Mouse (Mus musculus) forelimb bud, embryonic 11.5 days (tissue): Measurements from ENCODE around the gene Vmn1r81.

Source experiments
- DNase-seq: peaks from one replicate; pipeline ENCODE4 v3.0.0-alpha.2; 2012; ENCODE audit warnings: low read depth, low spot score

Gene Vmn1r81

GRCm38 (mm10) chr7:12268169-12268568 lies at the start of gene Vmn1r81:
Vmn1r81 (minus strand) TSS chr7:12268269.
- no peak for DNase-seq

- DNase-seq = no peak
These were observed 32.1 kb upstream of the Vmn1r81 start, which contains the start of gene Vmn1r82 for GRCm38 (mm10) chr7:12300130-12300529. Vmn1r82 (plus strand) TSS chr7:12300430.

- DNase-seq = no peak
These were observed 63.9 kb downstream of the Vmn1r81 start for GRCm38 (mm10) chr7:12204141-12204540.
